Mouse (Mus musculus) bone marrow macrophage, adult 2 months (primary cell): Measurements from ENCODE around the gene Glis2.

Source experiments
- CTCF ChIP-seq: IDR thresholded peaks from 2 replicates; pipeline ENCODE4 v1.5.1; 2012; ENCODE audit warnings: low read depth, mild to moderate bottlenecking, low read length, moderate library complexity
- POLR2A ChIP-seq: IDR thresholded peaks from 2 replicates; pipeline ENCODE4 v1.6.1; 2012; ENCODE audit warnings: mild to moderate bottlenecking, low read depth, low read length, borderline replicate concordance

DNA sequence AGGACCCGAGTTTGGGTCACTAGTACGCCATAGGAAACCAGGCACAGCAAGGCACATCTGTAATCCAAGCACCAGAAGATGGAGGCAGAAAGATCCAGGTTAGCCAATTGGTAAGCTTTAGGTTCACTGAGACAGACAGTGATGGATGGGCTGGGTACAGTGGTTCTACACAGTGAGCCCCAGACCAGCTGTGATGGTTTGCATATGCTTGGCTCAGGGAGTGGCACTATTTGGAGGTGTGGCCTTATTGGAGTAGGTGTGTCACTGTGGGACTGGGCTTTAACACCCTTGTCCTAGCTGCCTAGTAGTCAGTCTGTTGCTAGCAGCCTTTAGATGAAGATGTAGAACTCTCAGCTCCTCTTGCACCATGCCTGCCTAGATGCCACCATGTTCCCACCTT, 69.3 kb downstream of the Glis2 start:
- TF ChIP-seq CTCF (no peak), POLR2A (no peak)
